Mouse (Mus musculus) testis, adult 2 months (tissue): ENCODE measurements around the gene Ubtd2.

Experiments used
- CTCF ChIP-seq: fragments of 200-500 bp; IDR thresholded peaks from 2 replicates; pipeline ENCODE4 v1.5.1; 2012; ENCODE audit warnings: low read depth, mild to moderate bottlenecking, inconsistent platforms, low read length, moderate library complexity; ENCODE audit not compliant: control insufficient read depth, insufficient read depth, insufficient replicate concordance
- POLR2A ChIP-seq: fragments of 200-500 bp; IDR thresholded peaks from 2 replicates; pipeline ENCODE4 v1.6.1; 2012; ENCODE audit warnings: low read depth, mild to moderate bottlenecking, inconsistent platforms, low read length, moderate library complexity; ENCODE audit not compliant: control insufficient read depth

GRCm38 (mm10) chr11:32555103-32555689, 100.0 kb downstream of the Ubtd2 start:
- TF ChIP-seq CTCF (no peak), POLR2A (no peak)
